Mouse (Mus musculus): ENCODE measurements around the gene Olfr458.
A peak's percentile ranks its signal among the peaks of the same experiment; 100 is the strongest.
"Not testable (repeated sequence)": the region's sequence is repeated elsewhere in the genome, so short reads cannot be mapped to it uniquely, and the experiment has no call there.

Olfr458 gene

GRCm38 (mm10) chr6:42465096-42465495, at the start of gene Olfr458:
Gene Olfr458, minus strand, starts transcription at chr6:42465196.
- no peak for ATAC-seq (ENCODE audit: low TSS enrichment)

DNA sequence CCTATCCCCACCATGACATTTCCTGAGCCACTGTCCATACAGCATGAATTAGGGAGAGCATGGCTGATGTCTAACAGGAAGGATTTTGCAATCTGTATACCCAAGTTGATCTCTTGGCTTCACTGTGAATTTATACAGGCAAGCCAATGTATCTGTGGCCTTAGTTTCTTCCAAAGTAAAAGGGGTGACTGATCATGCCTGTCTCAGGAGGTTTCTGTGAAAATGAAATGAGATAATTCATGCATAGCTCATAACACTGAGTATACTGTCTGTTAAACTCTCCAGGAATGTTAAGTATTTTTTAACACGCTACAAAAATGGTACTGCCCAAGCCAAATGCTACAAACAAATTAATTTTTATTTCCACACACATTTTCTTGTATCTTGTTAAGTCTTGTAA, 48.5 kb upstream of the Olfr458 start:
- no peak for ATAC-seq (ENCODE audit: low TSS enrichment)

- no peak for ATAC-seq (ENCODE audit: low TSS enrichment)
These were observed 44.3 kb upstream of the Olfr458 start for GRCm38 (mm10) chr6:42509311-42509710.

DNA sequence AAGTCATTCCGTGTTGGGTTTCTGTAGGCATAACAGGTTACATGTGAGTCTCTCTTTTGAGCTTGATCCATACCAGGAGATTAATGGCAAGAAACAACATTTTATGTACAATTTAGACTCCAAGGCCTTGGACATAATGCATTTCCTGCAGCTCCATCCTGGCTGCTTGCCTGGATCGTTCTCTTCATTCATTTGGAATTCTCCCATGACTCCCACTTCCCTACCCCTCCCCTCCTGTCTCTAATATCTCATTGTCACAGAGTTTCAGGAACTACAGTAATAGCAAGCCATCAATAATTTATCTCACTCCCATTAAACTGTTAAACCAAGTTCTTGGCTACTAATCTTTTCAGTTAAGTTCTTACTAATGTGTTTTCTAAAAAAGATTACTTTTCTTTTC, 38.5 kb upstream of the Olfr458 start:
- no peak for ATAC-seq (ENCODE audit: low TSS enrichment)

DNA sequence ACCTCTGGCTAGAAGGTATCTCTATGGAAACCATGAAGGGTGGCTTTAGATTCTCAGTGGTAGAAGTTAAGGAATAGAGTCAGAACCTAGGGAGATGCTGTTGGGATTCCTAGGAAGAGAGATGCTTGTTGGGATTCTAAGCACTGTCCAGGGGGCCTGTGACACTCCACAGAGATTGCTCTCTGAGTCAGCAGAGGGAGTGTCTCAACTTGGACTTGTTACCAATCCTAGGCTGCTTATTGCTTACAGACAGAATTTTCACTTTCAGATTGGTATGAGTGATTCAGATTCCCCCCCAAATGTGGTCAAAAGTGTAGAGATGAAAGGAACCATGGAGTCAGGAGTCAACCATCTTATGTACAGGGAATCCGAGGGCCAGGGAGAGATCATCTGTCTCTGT, 24.7 kb upstream of the Olfr458 start:
- ATAC-seq (ENCODE audit: low TSS enrichment), result no peak

DNA sequence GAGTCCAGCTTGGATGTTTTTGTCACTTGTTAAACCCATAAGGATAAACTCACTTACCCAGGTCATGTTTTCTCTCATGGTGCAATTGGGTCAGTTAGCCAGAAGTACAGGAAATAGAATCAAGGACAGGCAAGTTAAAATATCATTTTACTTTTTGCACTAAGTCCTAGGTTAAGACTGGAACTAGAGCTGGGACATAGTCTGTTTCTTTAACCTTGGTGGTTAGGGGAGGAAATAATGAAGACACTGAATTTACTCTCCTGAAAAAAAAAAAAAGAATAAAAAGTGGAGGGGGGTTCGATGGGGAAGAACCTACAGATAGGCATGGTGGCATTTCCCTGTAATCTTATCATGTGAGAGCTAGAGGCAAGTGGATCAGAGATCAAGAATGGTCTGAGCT, 22.1 kb upstream of the Olfr458 start, which contains the start of gene Olfr456:
Gene Olfr456 (minus strand): TSS at position 101 of the 400 bp plus-strand sequence.
- ATAC-seq (ENCODE audit: low TSS enrichment), result no peak

DNA sequence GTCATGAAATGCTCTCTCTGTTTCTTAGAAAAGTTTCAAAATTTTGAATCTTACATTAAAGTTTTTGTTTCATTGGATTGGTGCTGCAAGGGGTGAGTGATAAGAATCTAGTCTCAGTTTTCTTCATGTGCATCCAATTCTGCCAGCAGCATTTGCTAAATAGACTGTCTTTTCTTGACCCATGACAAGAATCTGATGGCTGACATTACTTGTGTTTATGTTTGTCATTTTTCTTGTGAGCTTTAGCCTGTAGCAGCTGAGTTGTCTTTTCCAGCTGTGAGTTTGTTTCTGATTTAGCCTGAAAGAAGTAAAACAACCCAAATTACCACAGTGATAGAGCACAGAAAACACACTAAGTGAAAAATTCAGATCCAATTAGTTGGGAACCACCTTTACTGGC, 19.6 kb upstream of the Olfr458 start:
- no peak for ATAC-seq (ENCODE audit: low TSS enrichment)

GRCm38 (mm10) chr6:42476235-42476634, 11.2 kb upstream of the Olfr458 start, which contains the start of gene Olfr457:
Gene Olfr457, minus strand, starts transcription at chr6:42476335.
- no peak for ATAC-seq (ENCODE audit: low TSS enrichment)

- not testable (repeated sequence) for ATAC-seq (ENCODE audit: low TSS enrichment)
These were observed 6.3 kb upstream of the Olfr458 start for GRCm38 (mm10) chr6:42471298-42471697.

GRCm38 (mm10) chr6:42470542-42470941, 5.5 kb upstream of the Olfr458 start:
- no peak for ATAC-seq (ENCODE audit: low TSS enrichment)

DNA sequence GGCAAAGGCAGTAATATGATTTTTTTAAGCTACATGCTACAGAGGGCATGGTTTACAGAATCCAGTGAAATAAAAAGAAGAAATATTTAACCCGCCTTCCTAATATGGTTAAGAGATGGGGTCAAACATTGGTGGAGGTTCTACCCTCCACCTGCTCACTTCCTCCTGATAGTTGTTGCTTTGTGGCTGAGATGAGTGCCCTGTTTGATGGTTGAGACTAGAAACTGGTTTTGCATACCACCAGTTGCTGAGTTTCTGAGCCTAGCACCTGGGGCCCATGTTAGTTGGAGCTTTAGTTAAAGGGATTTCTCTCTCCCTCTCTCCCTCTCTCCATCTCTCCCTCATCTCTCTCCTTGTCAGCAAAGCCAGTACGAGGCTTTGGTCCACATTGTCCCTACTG, 17.6 kb downstream of the Olfr458 start:
- no peak for ATAC-seq (ENCODE audit: low TSS enrichment)

GRCm38 (mm10) chr6:42444491-42444890, 20.5 kb downstream of the Olfr458 start:
- no peak for ATAC-seq (ENCODE audit: low TSS enrichment)

GRCm38 (mm10) chr6:42441395-42441794, 23.6 kb downstream of the Olfr458 start:
- ATAC-seq (ENCODE audit: low TSS enrichment), result no peak

GRCm38 (mm10) chr6:42435490-42435889, 29.5 kb downstream of the Olfr458 start:
- no peak for ATAC-seq (ENCODE audit: low TSS enrichment)

DNA sequence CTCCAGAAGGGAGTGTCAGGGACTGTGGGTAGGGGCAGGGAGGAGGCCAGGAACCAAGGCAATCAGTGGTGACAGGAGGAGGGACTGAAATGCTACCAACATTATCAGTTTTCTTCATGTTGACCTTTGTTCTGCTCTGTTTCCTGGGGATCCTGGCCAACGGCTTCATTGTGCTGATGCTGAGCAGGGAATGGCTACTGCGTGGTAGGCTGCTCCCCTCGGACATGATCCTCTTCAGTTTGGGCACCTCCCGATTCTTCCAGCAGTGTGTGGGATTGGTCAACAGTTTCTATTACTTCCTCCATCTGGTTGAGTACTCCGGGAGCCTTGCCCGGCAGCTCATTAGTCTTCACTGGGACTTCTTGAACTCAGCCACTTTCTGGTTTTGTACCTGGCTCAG, 30.6 kb downstream of the Olfr458 start, which contains the start of gene Tas2r126:
Gene Tas2r126 (plus strand): TSS at position 90 of the 400 bp plus-strand sequence.
- ATAC-seq (ENCODE audit: low TSS enrichment), result no peak

DNA sequence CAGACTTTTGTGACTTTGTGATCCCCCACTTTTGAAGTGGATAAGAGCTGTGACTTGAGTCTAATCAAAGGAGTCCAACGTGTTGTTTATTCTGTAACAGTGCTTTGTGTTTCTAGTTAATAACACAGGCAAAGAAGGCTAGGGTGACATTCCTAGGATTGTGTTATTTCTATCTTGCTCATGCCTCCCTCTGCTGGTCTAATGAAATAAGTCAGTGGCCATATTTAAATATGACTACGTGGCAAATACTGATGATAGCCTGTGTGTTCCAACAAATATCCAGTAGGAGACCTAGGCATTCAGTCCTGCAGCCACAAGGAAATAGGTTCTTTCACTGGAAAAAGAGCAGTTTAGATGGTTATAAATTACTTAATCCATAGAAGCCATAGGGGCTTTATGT, 31.4 kb downstream of the Olfr458 start:
- ATAC-seq (ENCODE audit: low TSS enrichment), result no peak

- peak; percentile 96 for ATAC-seq (ENCODE audit: low TSS enrichment)
These were observed 38.7 kb downstream of the Olfr458 start for GRCm38 (mm10) chr6:42426337-42426736.

GRCm38 (mm10) chr6:42424472-42424871, 40.5 kb downstream of the Olfr458 start:
- ATAC-seq (ENCODE audit: low TSS enrichment), result no peak

DNA sequence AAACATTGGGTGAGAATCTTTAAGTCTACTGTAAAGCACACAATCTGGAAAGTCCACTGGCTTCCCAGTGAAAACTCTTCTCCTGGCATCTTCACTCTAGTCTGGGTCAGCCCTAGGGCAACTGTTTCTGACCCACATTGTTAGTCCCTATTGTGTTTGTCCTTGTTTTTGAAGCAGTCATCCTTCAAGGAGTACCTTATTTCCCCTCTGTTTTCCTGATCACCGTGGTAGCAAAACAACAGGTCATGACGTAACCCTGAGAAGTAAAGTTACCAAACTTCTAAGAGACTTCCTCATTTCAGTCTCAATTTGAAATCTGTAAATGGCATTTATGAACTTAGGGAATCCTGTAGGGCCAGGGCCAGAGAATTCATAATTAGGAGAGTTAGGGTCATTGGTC, 43.6 kb downstream of the Olfr458 start:
- ATAC-seq (ENCODE audit: low TSS enrichment), result no peak

- peak; percentile 93 for ATAC-seq (ENCODE audit: low TSS enrichment)
These were observed 45.6 kb downstream of the Olfr458 start for GRCm38 (mm10) chr6:42419443-42419842.
